Mouse (Mus musculus): ENCODE measurements around the gene Med12l.

DNA sequence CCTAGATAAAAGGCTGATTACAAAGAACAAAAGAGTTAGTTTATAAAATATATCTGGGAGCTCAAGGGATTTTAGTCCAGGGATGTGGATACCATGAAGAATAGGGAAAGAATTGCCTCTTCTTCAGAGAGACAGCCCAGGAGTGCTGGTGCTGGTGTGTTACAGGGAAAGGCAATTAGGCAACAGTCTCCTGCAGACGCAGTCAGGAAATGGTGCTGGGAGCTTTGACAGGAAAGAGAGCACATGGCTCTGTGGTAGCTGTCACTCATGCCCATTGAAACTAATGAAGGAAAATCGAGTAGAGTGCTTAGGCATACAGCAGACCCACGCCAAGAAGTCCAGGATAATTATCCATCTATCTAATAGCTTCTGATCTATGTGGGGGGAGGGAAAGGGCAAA, 16.3 kb upstream of the Med12l start:
- no peak for TF ChIP-seq CTCF (IDR thresholded peaks at IDR 0.05; ENCODE audit: low read depth)
- TF ChIP-seq EP300 (IDR thresholded peaks at IDR 0.05; ENCODE audit: low read depth): no peak
